Mouse (Mus musculus) heart, postnatal 36 days (tissue): ENCODE data around the gene Ecel1. TPM values are rescaled to one million over a fixed set of nuclear protein-coding genes. Genes with fewer than 3 reads are reported as not detected.

ENCODE experiments used
- DNase-seq, 2 experiments: peaks; one replicate each; pipeline ENCODE4 v3.0.0; 2021 to 2022
- intact Hi-C: fragments of 180-260 bp; cut with DNase I; formaldehyde crosslinking; loops from one replicate; pipeline ENCODE4 v1.15.1; 2025
- total RNA-seq, 2 experiments: library from RNA; stranded (reverse); gene quantifications; 2 replicates each; pipeline ENCODE4 v1.2.3; 2021

Gene Ecel1
- total RNA-seq, 2 experiments from 2014 or later = not detected

- DNase-seq = no peak
- intact Hi-C loops = no loop called here
Measured at GRCm38 (mm10) chr1:87106536-87106935, 49.8 kb downstream of the Ecel1 start.

GRCm38 (mm10) chr1:87103936-87104335, 52.4 kb downstream of the Ecel1 start:
- intact Hi-C loops = no loop called here
- DNase-seq = no peak

GRCm38 (mm10) chr1:87102114-87102513, 54.2 kb downstream of the Ecel1 start:
- intact Hi-C loops = no loop called here
- DNase-seq = no peak

- DNase-seq = no peak
- intact Hi-C loops = no loop called here
Measured at GRCm38 (mm10) chr1:87101411-87101810, 54.9 kb downstream of the Ecel1 start, which contains the start of gene Alpi. Alpi (minus strand) TSS chr1:87101606.

- intact Hi-C loops = loop anchor here (1.0 kb wide), 1 partner anchor 89 kb away; no protein-coding TSS in a partner anchor
- DNase-seq = peak; percentile 55 to 65
Measured at GRCm38 (mm10) chr1:87098358-87098975, 57.9 kb downstream of the Ecel1 start.

Other genes starting within 250 kb of the Ecel1 start
- gene Alppl2, start 66.6 kb downstream of the Ecel1 start, total RNA-seq = not detected
- gene Alpi, start 54.9 kb downstream of the Ecel1 start, total RNA-seq = not detected
- not detected for gene Akp3, start 31.5 kb downstream of the Ecel1 start, total RNA-seq
- gene Prss56, start 26.8 kb upstream of the Ecel1 start, total RNA-seq = not detected
- gene Chrnd, start 34.1 kb upstream of the Ecel1 start, total RNA-seq = not detected
- not detected for gene Chrng, start 48.1 kb upstream of the Ecel1 start, total RNA-seq
- gene Eif4e2, start 57.4 kb upstream of the Ecel1 start, total RNA-seq = 10 to 100 TPM; 42.9 to 50.8 TPM
- 1 to 10 TPM; 2.5 to 3.7 TPM for gene Efhd1, start 107.8 kb upstream of the Ecel1 start, total RNA-seq
- gene Gigyf2, start 170.5 kb upstream of the Ecel1 start, total RNA-seq = 10 to 100 TPM; 43.3 to 46.4 TPM
- not detected for gene Kcnj13, start 238.2 kb upstream of the Ecel1 start, total RNA-seq